Mouse (Mus musculus) neutrophil, adult 83 days (primary cell): ENCODE data around the gene Gm6309. TPM values are rescaled to one million over a fixed set of nuclear protein-coding genes. Genes with fewer than 3 reads are reported as not detected.

Experiments used
- total RNA-seq, 2 experiments: library from RNA; stranded (reverse); gene quantifications; one replicate each; pipeline ENCODE4 v1.2.4; 2023

Gene Gm6309
- total RNA-seq: not detected

GRCm38 (mm10) chr5:146170621-146171020 is at the start of gene Gm6309:
Gene Gm6309, minus strand, starts transcription at chr5:146170721.

GRCm38 (mm10) chr5:146185204-146185603 is 14.7 kb upstream of the Gm6309 start, which contains the start of gene 1700001J03Rik:
Gene 1700001J03Rik, minus strand, starts transcription at chr5:146185304.

GRCm38 (mm10) chr5:146160439-146160838 is 10.1 kb downstream of the Gm6309 start, which contains the start of gene Gm5565:
Gene Gm5565, minus strand, starts transcription at chr5:146160539.

Other genes with a start within 250 kb of the Gm6309 start
- gene Cyp3a25, start 161.1 kb downstream of the Gm6309 start, total RNA-seq: not detected
- not detected for gene Cyp3a59, start 91.5 kb downstream of the Gm6309 start, total RNA-seq
- gene Gm5565, start 10.2 kb downstream of the Gm6309 start, total RNA-seq: not detected
- under 1 TPM; 0.46 to 0.55 TPM for gene 1700001J03Rik, start 14.6 kb upstream of the Gm6309 start, total RNA-seq
- gene Rnf6, start 50.8 kb upstream of the Gm6309 start, total RNA-seq: 10 to 100 TPM; 29.3 to 32.6 TPM
- 10 to 100 TPM; 22.5 to 22.6 TPM for gene Cdk8, start 60.5 kb upstream of the Gm6309 start, total RNA-seq
- not detected for gene Wasf3, start 214.3 kb upstream of the Gm6309 start, total RNA-seq